Mouse (Mus musculus) hindbrain, embryonic 15.5 days (tissue): ENCODE results near the gene Sost. TPM values are rescaled to one million over a fixed set of nuclear protein-coding genes. Genes with fewer than 3 reads are reported as not detected.
"Not testable (repeated sequence)": the region's sequence is repeated elsewhere in the genome, so short reads cannot be mapped to it uniquely, and the experiment has no call there.

Experiments used
- ATAC-seq: fragments of 200-750 bp; cut with Nextera tagmentation; 2 replicates; pipeline ENCODE4 v1.8.0; 2017; ENCODE audit warnings: low read depth, moderate number of reproducible peaks, moderate TSS enrichment; ENCODE audit not compliant: low FRiP score
- H3K27ac ChIP-seq: fragments of 300-500 bp; sonication (generic); replicated peaks from 2 replicates; pipeline ENCODE4 v1.5.1; 2015; ENCODE audit warnings: mild to moderate bottlenecking, inconsistent platforms
- H3K27me3 ChIP-seq: fragments of 300-500 bp; sonication (generic); 2 replicates; pipeline ENCODE4 v1.6.1; 2015; ENCODE audit warnings: control low read depth, inconsistent platforms
- H3K36me3 ChIP-seq: fragments of 300-500 bp; sonication (generic); 2 replicates; pipeline ENCODE4 v1.6.1; 2015; ENCODE audit warnings: control low read depth, inconsistent platforms
- H3K4me1 ChIP-seq: fragments of 300-500 bp; sonication (generic); replicated peaks from 2 replicates; pipeline ENCODE4 v1.6.1; 2015; ENCODE audit warnings: control low read depth, inconsistent platforms
- H3K4me2 ChIP-seq: fragments of 300-500 bp; sonication (generic); 2 replicates; pipeline ENCODE4 v1.6.1; 2015; ENCODE audit warnings: moderate library complexity, mild to moderate bottlenecking, inconsistent platforms
- H3K4me3 ChIP-seq: fragments of 300-500 bp; sonication (generic); 2 replicates; pipeline ENCODE4 v1.5.1; 2015; ENCODE audit warnings: mild to moderate bottlenecking, inconsistent platforms
- H3K9ac ChIP-seq: fragments of 300-500 bp; sonication (generic); 2 replicates; pipeline ENCODE4 v1.6.1; 2015; ENCODE audit warnings: inconsistent platforms
- H3K9me3 ChIP-seq: fragments of 300-500 bp; sonication (generic); 2 replicates; pipeline ENCODE4 v1.6.1; 2016; ENCODE audit warnings: control low read depth, inconsistent platforms
- WGBS: fragments of 180-500 bp; shearing (Covaris S2); methylation state at CpG from one replicate; pipeline ENCODE4 v1.1.7; 2015; 5-methylcytosine and 5-hydroxymethylcytosine counted together
- polyA plus RNA-seq: library from polyadenylated mRNA; unstranded; fragments of >200 nt; fragmentation: Nextera tagmentation; extraction: Ambion mirVana; gene quantifications from 2 replicates; pipeline ENCODE4 v1.2.1, GENCODE M21; 2015

The Sost gene
- polyA plus RNA-seq, 1 experiment from 2014 or later, result 0.06 TPM

- Histone ChIP-seq H3K4me1 (no peaks in the 10 kb centered on the region), H3K9me3 (no peaks in the 10 kb centered on the region)
These were observed 31.4 kb upstream of the Sost start for GRCm38 (mm10) chr11:101998258-101998657.

GRCm38 (mm10) chr11:101995938-101996337 is 29.1 kb upstream of the Sost start:
- H3K27me3 ChIP-seq, result no peaks in the 10 kb centered on the region
- H3K9me3 ChIP-seq, result no peaks in the 10 kb centered on the region
- H3K36me3 ChIP-seq, result peaks cover 10% of the 10 kb centered on the region
- H3K4me1 ChIP-seq, result no peaks in the 10 kb centered on the region
- no peak overlapping the region for H3K9ac ChIP-seq
- H3K4me2 ChIP-seq, result no peak overlapping the region
- H3K27ac ChIP-seq, result no peak overlapping the region
- H3K4me3 ChIP-seq, result no peak overlapping the region
- no peak for ATAC-seq
- WGBS, result 84% methylated on average over 7 of the region's 7 CpGs

More at GRCm38 (mm10) chr11:101998258-101998657, 31.4 kb upstream of the Sost start:
- H3K4me3 ChIP-seq, result no peak overlapping the region
- H3K27me3 ChIP-seq, result no peaks in the 10 kb centered on the region
- no peak for ATAC-seq
- peaks cover 12% of the 10 kb centered on the region for H3K36me3 ChIP-seq
- H3K4me2 ChIP-seq, result no peak overlapping the region
- H3K27ac ChIP-seq, result no peak overlapping the region
- H3K9ac ChIP-seq, result no peak overlapping the region
- WGBS, result 55% methylated on average over 5 of the region's 5 CpGs

- Histone ChIP-seq H3K4me1 (no peaks in the 10 kb centered on the region), H3K9ac (no peak overlapping the region), H3K27ac (no peak overlapping the region), H3K27me3 (no peaks in the 10 kb centered on the region), H3K9me3 (no peaks in the 10 kb centered on the region), H3K36me3 (peaks cover 5% of the 10 kb centered on the region), H3K4me3 (no peak overlapping the region), H3K4me2 (no peak overlapping the region)
- ATAC-seq, result no peak
- 79% methylated on average over 8 of the region's 8 CpGs for WGBS
These were observed 27.3 kb upstream of the Sost start for GRCm38 (mm10) chr11:101994100-101994499.

DNA sequence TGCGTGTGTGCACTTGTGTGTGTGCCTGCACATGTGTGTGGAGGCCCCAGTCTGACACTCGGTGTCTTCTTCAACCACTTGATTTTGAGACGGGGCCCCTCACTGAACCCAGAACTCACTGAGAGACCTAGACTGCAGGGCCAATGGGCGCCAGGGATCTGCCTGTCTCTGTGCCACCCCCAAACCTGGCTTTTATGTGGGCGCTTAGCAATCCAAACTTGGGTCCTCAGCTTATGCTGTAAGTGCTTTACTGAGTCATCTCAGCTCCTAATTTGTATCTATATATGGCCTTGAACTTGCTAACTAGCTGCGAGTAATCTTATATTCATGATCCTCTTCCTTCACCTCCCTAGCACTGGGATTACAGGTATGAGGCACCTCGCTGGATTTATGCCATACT is 25.6 kb upstream of the Sost start:
- no peak overlapping the region for H3K4me2 ChIP-seq
- H3K27ac ChIP-seq, result no peak overlapping the region
- no peak overlapping the region for H3K9ac ChIP-seq
- H3K9me3 ChIP-seq, result no peaks in the 10 kb centered on the region
- 93% methylated on average over 7 of the region's 7 CpGs for WGBS
- H3K4me3 ChIP-seq, result no peak overlapping the region
- H3K4me1 ChIP-seq, result no peaks in the 10 kb centered on the region
- no peaks in the 10 kb centered on the region for H3K27me3 ChIP-seq
- peaks cover 3% of the 10 kb centered on the region for H3K36me3 ChIP-seq
- ATAC-seq, result no peak

GRCm38 (mm10) chr11:101991813-101992212 is 25.0 kb upstream of the Sost start:
- Histone ChIP-seq H3K27me3 (no peaks in the 10 kb centered on the region), H3K4me3 (no peak overlapping the region), H3K4me2 (no peak overlapping the region), H3K4me1 (no peaks in the 10 kb centered on the region), H3K9ac (no peak overlapping the region), H3K27ac (no peak overlapping the region), H3K36me3 (no peaks in the 10 kb centered on the region), H3K9me3 (no peaks in the 10 kb centered on the region)
- 84% methylated on average over 3 of the region's 3 CpGs for WGBS
- ATAC-seq, result no peak

DNA sequence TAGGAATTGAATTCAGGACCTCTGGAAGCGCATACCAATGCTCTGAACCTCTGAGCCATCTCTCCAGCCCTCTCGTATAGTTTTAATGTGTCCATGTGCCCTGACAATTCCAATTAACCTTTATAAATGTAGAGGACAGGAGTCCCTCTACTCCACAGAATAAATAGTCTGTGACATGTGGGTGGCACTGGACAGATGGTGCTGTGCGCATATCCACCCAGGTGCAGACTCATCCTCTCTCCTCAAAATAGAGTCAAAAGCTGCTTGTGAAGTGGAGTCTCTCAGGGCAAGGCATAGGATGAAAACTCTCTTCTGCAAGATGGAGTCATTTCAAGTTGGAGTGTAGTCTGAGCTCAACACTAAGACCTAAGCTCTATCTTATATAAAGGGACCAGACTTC is 23.4 kb upstream of the Sost start:
- 84% methylated on average over 3 of the region's 3 CpGs for WGBS
- H3K4me1 ChIP-seq, result peaks cover 5% of the 10 kb centered on the region
- no peak for ATAC-seq
- no peaks in the 10 kb centered on the region for H3K36me3 ChIP-seq
- no peak overlapping the region for H3K9ac ChIP-seq
- no peak overlapping the region for H3K4me3 ChIP-seq
- H3K27ac ChIP-seq, result no peak overlapping the region
- H3K4me2 ChIP-seq, result no peak overlapping the region
- no peaks in the 10 kb centered on the region for H3K9me3 ChIP-seq
- H3K27me3 ChIP-seq, result no peaks in the 10 kb centered on the region

- ATAC-seq, result no peak
- H3K27me3 ChIP-seq, result no peaks in the 10 kb centered on the region
- peaks cover 20% of the 10 kb centered on the region for H3K4me1 ChIP-seq
- no peak within 1 kb of the TSS for H3K27ac ChIP-seq
- 87% methylated on average over 3 of the region's 3 CpGs for WGBS
- no peak within 1 kb of the TSS for H3K4me3 ChIP-seq
- no peak within 1 kb of the TSS for H3K9ac ChIP-seq
- peak within 1 kb of the TSS; percentile 16; the same call in 1 of the 2 replicates for H3K4me2 ChIP-seq
- no peaks in the 10 kb centered on the region for H3K36me3 ChIP-seq
- no peaks in the 10 kb centered on the region for H3K9me3 ChIP-seq
These were observed 20.1 kb upstream of the Sost start, which contains the start of gene Dusp3 for GRCm38 (mm10) chr11:101986913-101987312. Dusp3 (minus strand) TSS chr11:101987013.

GRCm38 (mm10) chr11:101985990-101986389 is 19.2 kb upstream of the Sost start:
- Histone ChIP-seq H3K9me3 (no peaks in the 10 kb centered on the region), H3K4me1 (peaks cover 20% of the 10 kb centered on the region), H3K9ac (no peak overlapping the region), H3K4me2 (peak overlapping the region; percentile 16; the same call in 1 of the 2 replicates), H3K4me3 (no peak overlapping the region), H3K27me3 (no peaks in the 10 kb centered on the region), H3K27ac (no peak overlapping the region), H3K36me3 (no peaks in the 10 kb centered on the region)
- ATAC-seq, result peak; percentile 47; the same call in 1 of the 2 replicates
- WGBS, result 6% methylated on average over 10 of the region's 10 CpGs

DNA sequence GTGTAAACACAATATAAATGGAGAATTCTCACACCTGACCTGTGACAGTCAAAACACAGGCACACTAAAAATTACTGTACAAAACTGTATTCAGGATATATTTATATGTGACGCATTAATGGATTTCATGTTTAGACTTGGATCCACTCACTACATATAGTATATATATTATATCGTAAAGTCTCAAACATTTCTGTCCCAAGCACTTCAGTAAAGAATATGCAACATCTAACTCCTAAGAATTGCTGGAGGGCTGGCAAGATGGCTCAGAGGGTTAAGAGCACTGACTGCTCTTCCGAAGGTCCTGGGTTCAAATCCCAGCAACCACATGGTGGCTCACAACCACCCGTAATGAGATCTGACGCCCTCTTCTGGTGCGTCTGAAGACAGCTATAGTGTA is 18.6 kb upstream of the Sost start:
- Histone ChIP-seq H3K4me2 (peak overlapping the region; percentile 92; the same call in 1 of the 2 replicates), H3K4me1 (peaks cover 20% of the 10 kb centered on the region)
- not testable (repeated sequence) for H3K27me3 ChIP-seq, H3K27ac ChIP-seq, ATAC-seq, H3K36me3 ChIP-seq, H3K9me3 ChIP-seq, H3K9ac ChIP-seq, H3K4me3 ChIP-seq
- 65% methylated on average over 6 of the region's 6 CpGs for WGBS

DNA sequence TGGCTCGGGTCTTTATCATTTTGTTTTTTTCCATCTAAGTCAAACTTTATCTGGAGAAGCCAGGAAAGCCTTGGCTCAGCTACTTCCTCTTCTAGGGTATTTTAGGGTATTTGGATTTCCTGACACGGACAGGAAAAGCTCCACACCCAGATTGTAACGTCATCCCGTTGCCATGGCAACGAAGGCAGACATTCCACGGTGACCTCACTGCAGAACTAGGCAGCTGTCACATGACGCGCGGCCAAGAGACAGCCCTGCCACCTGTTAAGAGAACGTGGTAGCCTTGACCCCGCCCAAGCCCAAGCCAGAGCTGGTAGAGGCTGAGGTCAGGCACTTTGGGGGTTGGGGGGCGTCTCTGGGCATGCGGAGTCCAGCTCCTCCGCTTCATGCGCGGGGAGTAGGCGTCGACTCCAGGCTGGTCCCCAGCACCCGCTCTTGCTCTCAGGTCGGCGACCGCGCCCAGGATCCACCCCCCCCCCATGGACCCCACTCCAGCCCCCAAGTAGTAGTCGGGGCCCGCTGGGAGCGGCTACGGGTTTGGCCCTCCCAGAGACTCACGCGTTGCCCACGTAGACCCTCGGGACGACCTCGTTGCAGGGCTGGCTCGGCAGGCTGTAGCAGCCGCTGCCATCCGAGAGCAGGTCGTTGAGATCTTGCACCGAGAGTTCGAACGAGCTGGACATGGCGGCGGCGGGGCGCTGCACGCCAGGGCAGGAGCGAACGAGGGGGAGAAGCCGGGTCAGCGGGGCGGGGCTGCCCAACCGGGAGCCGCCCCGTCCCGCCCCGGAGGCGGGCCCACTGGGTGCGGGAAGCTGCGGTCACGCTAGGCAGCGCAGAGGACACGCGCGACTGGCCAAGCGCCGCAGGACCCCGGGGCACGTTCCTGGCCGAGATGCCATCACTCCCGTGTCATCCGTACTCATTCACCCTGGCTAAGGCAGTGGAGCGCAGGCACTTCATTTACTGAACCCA is 17.5 kb upstream of the Sost start, which contains the start of gene Cfap97d1:
TSS of gene Cfap97d1 (plus strand) at position 226 of the 972 bp plus-strand sequence.
- no peaks in the 10 kb centered on the region for H3K9me3 ChIP-seq
- no peaks in the 10 kb centered on the region for H3K27me3 ChIP-seq
- H3K4me2 ChIP-seq, result peak within 1 kb of the TSS; percentile 92
- peaks cover 20% of the 10 kb centered on the region for H3K4me1 ChIP-seq
- 1% methylated on average over 68 of the region's 71 CpGs for WGBS
- no peaks in the 10 kb centered on the region for H3K36me3 ChIP-seq
- peak within 1 kb of the TSS; percentile 59 for H3K4me3 ChIP-seq
- peak; percentile 84 for ATAC-seq
- peak within 1 kb of the TSS; percentile 85 for H3K27ac ChIP-seq
- H3K9ac ChIP-seq, result peak within 1 kb of the TSS; percentile 69

GRCm38 (mm10) chr11:101983431-101983921 is 16.7 kb upstream of the Sost start:
- peaks cover 20% of the 10 kb centered on the region for H3K4me1 ChIP-seq
- no peak for ATAC-seq
- peak overlapping the region; percentile 59 for H3K4me3 ChIP-seq
- H3K9me3 ChIP-seq, result no peaks in the 10 kb centered on the region
- H3K36me3 ChIP-seq, result no peaks in the 10 kb centered on the region
- WGBS, result 71% methylated on average over 10 of the region's 10 CpGs
- no peak overlapping the region for H3K9ac ChIP-seq
- peak overlapping the region; percentile 85; the same call in 1 of the 2 replicates for H3K27ac ChIP-seq
- H3K4me2 ChIP-seq, result peak overlapping the region; percentile 92
- no peaks in the 10 kb centered on the region for H3K27me3 ChIP-seq

DNA sequence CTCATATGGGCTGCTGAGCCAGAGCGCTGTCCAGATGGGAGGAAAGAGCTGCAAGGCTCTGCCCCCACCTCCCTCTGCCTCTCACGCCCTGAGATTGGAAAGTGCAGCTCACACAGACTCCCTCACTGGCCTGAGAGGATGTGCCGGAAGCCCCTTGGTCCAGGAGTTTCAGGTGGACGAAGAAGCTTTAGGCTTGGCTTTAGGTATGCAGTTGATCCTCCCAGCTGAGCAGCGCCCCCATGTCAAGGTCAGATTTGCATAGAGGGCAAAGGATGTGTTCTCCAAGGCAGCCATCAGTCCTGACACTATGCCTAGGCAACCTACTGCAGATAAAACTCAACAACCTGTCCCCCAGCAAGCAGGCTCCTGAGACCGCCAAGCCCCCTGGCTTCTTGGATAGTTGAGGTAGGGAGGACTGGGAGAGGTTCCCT is 16.2 kb upstream of the Sost start:
- H3K4me1 ChIP-seq, result peaks cover 20% of the 10 kb centered on the region
- 80% methylated on average over 5 of the region's 6 CpGs for WGBS
- H3K4me3 ChIP-seq, result no peak overlapping the region
- H3K36me3 ChIP-seq, result no peaks in the 10 kb centered on the region
- no peak for ATAC-seq
- no peak overlapping the region for H3K27ac ChIP-seq
- no peak overlapping the region for H3K9ac ChIP-seq
- H3K9me3 ChIP-seq, result no peaks in the 10 kb centered on the region
- no peaks in the 10 kb centered on the region for H3K27me3 ChIP-seq
- H3K4me2 ChIP-seq, result peak overlapping the region; percentile 92
